Mouse (Mus musculus): ENCODE results near the gene Galnt2. TPM values are rescaled to one million over a fixed set of nuclear protein-coding genes. Genes with fewer than 3 reads are reported as not detected.
A peak's percentile ranks its signal among the peaks of the same experiment; 100 is the strongest.

Galnt2 gene
- total RNA-seq, 2 experiments from 2014 or later = 15.5 to 61.1 TPM

GRCm38 (mm10) chr8:124232280-124232600 lies 1.0 kb downstream of the Galnt2 start:
- ATAC-seq (ENCODE audit: poor library complexity, severe bottlenecking) = peak; percentile 33

- ATAC-seq (ENCODE audit: poor library complexity, severe bottlenecking) = no peak
Measured at GRCm38 (mm10) chr8:124234496-124234895, 3.3 kb downstream of the Galnt2 start.

GRCm38 (mm10) chr8:124235536-124235935 lies 4.3 kb downstream of the Galnt2 start:
- no peak for ATAC-seq (ENCODE audit: poor library complexity, severe bottlenecking)

GRCm38 (mm10) chr8:124239350-124239749 lies 8.2 kb downstream of the Galnt2 start:
- ATAC-seq (ENCODE audit: poor library complexity, severe bottlenecking) = no peak

GRCm38 (mm10) chr8:124240932-124241331 lies 9.7 kb downstream of the Galnt2 start:
- peak; percentile 30; the same call in 1 of the 2 replicates for ATAC-seq (ENCODE audit: poor library complexity, severe bottlenecking)

GRCm38 (mm10) chr8:124242208-124242607 lies 11.0 kb downstream of the Galnt2 start:
- ATAC-seq (ENCODE audit: poor library complexity, severe bottlenecking) = peak; percentile 63

- peak; percentile 13 for ATAC-seq (ENCODE audit: poor library complexity, severe bottlenecking)
Measured at GRCm38 (mm10) chr8:124242913-124243312, 11.7 kb downstream of the Galnt2 start.

- ATAC-seq (ENCODE audit: poor library complexity, severe bottlenecking) = 0 out of 2 replicates have a peak, but pooled peaks have one; percentile 26
Measured at GRCm38 (mm10) chr8:124247581-124247980, 16.4 kb downstream of the Galnt2 start.

GRCm38 (mm10) chr8:124248688-124249087 lies 17.5 kb downstream of the Galnt2 start:
- no peak for ATAC-seq (ENCODE audit: poor library complexity, severe bottlenecking)

- ATAC-seq (ENCODE audit: poor library complexity, severe bottlenecking) = no peak
Measured at GRCm38 (mm10) chr8:124250255-124250654, 19.1 kb downstream of the Galnt2 start.

GRCm38 (mm10) chr8:124250785-124251184 lies 19.6 kb downstream of the Galnt2 start:
- peak; percentile 88 for ATAC-seq (ENCODE audit: poor library complexity, severe bottlenecking)

- no peak for ATAC-seq (ENCODE audit: poor library complexity, severe bottlenecking)
Measured at GRCm38 (mm10) chr8:124252533-124252950, 21.4 kb downstream of the Galnt2 start.

- no peak for ATAC-seq (ENCODE audit: poor library complexity, severe bottlenecking)
Measured at GRCm38 (mm10) chr8:124253939-124254338, 22.7 kb downstream of the Galnt2 start.

GRCm38 (mm10) chr8:124256841-124257240 lies 25.6 kb downstream of the Galnt2 start:
- ATAC-seq (ENCODE audit: poor library complexity, severe bottlenecking) = peak; percentile 21; the same call in 1 of the 2 replicates

- ATAC-seq (ENCODE audit: poor library complexity, severe bottlenecking) = no peak
Measured at GRCm38 (mm10) chr8:124257363-124257762, 26.2 kb downstream of the Galnt2 start.

- no peak for ATAC-seq (ENCODE audit: poor library complexity, severe bottlenecking)
Measured at GRCm38 (mm10) chr8:124259146-124259545, 28.0 kb downstream of the Galnt2 start.

- ATAC-seq (ENCODE audit: poor library complexity, severe bottlenecking) = no peak
Measured at GRCm38 (mm10) chr8:124259925-124260324, 28.7 kb downstream of the Galnt2 start.

GRCm38 (mm10) chr8:124260371-124260770 lies 29.2 kb downstream of the Galnt2 start:
- ATAC-seq (ENCODE audit: poor library complexity, severe bottlenecking) = no peak

GRCm38 (mm10) chr8:124263058-124263457 lies 31.9 kb downstream of the Galnt2 start:
- ATAC-seq (ENCODE audit: poor library complexity, severe bottlenecking) = no peak

- ATAC-seq (ENCODE audit: poor library complexity, severe bottlenecking) = 0 out of 2 replicates have a peak, but pooled peaks have one; percentile 4
Measured at GRCm38 (mm10) chr8:124264032-124264431, 32.8 kb downstream of the Galnt2 start.

GRCm38 (mm10) chr8:124264671-124265070 lies 33.5 kb downstream of the Galnt2 start:
- ATAC-seq (ENCODE audit: poor library complexity, severe bottlenecking) = 0 out of 2 replicates have a peak, but pooled peaks have one; percentile 2

GRCm38 (mm10) chr8:124265130-124265529 lies 33.9 kb downstream of the Galnt2 start:
- no peak for ATAC-seq (ENCODE audit: poor library complexity, severe bottlenecking)

GRCm38 (mm10) chr8:124265798-124266197 lies 34.6 kb downstream of the Galnt2 start:
- ATAC-seq (ENCODE audit: poor library complexity, severe bottlenecking) = peak; percentile 68
